ENCODE assay signal across 20 mouse cellular contexts in genomic region chr3:127205883-127206434, GRCm38 (mm10).
A peak's percentile ranks its signal among the peaks of the same experiment; 100 is the strongest.
DNase-seq lines count a peak whose midpoint lies in the region; ATAC-seq and TF ChIP-seq lines count a peak whose summit lies in the region.
"Had no signal": no experiment of that assay in that cellular context is flagged by ENCODE, and none has a peak within 500 bp of the region (broad histone marks: within the 10 kb centered on the region; RNA-seq: fewer than 3 reads in every experiment).

No protein-coding gene starts in this region.

- H3K4me3 ChIP-seq in gastrocnemius, adult 2 months: no peak overlapping the region
- H3K4me3 ChIP-seq in limb, embryonic 11.5 days (ENCODE audit: low read depth, low read length): no peak overlapping the region
- no peak overlapping the region for H3K4me3 ChIP-seq in limb, embryonic 10.5 days
- no peak overlapping the region for H3K4me3 ChIP-seq in limb, embryonic 12.5 days (replicated peaks)
- no peak overlapping the region for H3K4me3 ChIP-seq in liver, embryonic 11.5 days (ENCODE audit: low read depth, low read length)
- H3K4me3 ChIP-seq: forebrain, embryonic 12.5 days; heart, embryonic 12.5 days; hindbrain, embryonic 15.5 days; liver, embryonic 13.5 days had no signal

- intact Hi-C loops in gastrocnemius, adult 2 months (cut with DNase I): no loop called here
- intact Hi-C loops in gastrocnemius, postnatal 36 days (cut with DNase I): no loop called here

- 52% methylated on average over 5 of the region's 5 CpGs for WGBS in limb, embryonic 11.5 days
- 81% methylated on average over 5 of the region's 5 CpGs for WGBS in limb, embryonic 10.5 days
- 45% methylated on average over 5 of the region's 5 CpGs for WGBS in limb, embryonic 12.5 days
- WGBS in liver, embryonic 11.5 days: 85% methylated on average over 5 of the region's 5 CpGs

- peak; percentile 39; the same call in 1 of the 2 replicates for ATAC-seq in limb, embryonic 11.5 days (ENCODE audit: insufficient number of reproducible peaks, low FRiP score, low TSS enrichment, low read depth)
- peak; percentile 58; the same call in 1 of the 2 replicates for ATAC-seq in limb, embryonic 12.5 days (ENCODE audit: insufficient number of reproducible peaks, insufficient read depth, low FRiP score, low TSS enrichment, low read depth)
- no peak for ATAC-seq in liver, embryonic 11.5 days (replicated peaks; ENCODE audit: low FRiP score)
- ATAC-seq: midbrain, embryonic 16.5 days had no signal

- DNase-seq in gastrocnemius, adult 2 months: peak; percentile 23
- DNase-seq in gastrocnemius, postnatal 36 days: no peak
- DNase-seq in limb, embryonic 11.5 days (ENCODE audit: low spot score): peak; percentile 28
- no peak for DNase-seq in limb, embryonic 10.5 days (ENCODE audit: low spot score)
- peak; percentile 92 for DNase-seq in cerebellum, adult 9-10 months
- no peak for DNase-seq in T-cell, adult 2 months (ENCODE audit: low spot score)
- DNase-seq in liver, embryonic 11.5 days (ENCODE audit: low spot score): no peak
- DNase-seq: kidney, adult 11 months; kidney, postnatal 10 days; left cerebral cortex, postnatal 4 days; liver, embryonic 13.5 days; lung, embryonic 14.5 days; lung, postnatal 36 days had no signal

- H3K9ac ChIP-seq in limb, embryonic 11.5 days (ENCODE audit: low read length): no peak overlapping the region
- H3K9ac ChIP-seq in limb, embryonic 12.5 days (replicated peaks): no peak overlapping the region
- H3K9ac ChIP-seq in liver, embryonic 11.5 days (ENCODE audit: low read depth, low read length): no peak overlapping the region
- H3K9ac ChIP-seq: forebrain, embryonic 12.5 days; heart, embryonic 12.5 days; hindbrain, embryonic 15.5 days; liver, embryonic 13.5 days; lung, embryonic 14.5 days had no signal

- no peaks in the 10 kb centered on the region for H3K27me3 ChIP-seq in limb, embryonic 11.5 days (ENCODE audit: control insufficient read depth, insufficient read depth, low read length)
- H3K27me3 ChIP-seq in limb, embryonic 10.5 days (ENCODE audit: low read depth, poor library complexity, severe bottlenecking): no peaks in the 10 kb centered on the region
- no peaks in the 10 kb centered on the region for H3K27me3 ChIP-seq in limb, embryonic 12.5 days
- H3K27me3 ChIP-seq in liver, embryonic 11.5 days (replicated peaks; ENCODE audit: control insufficient read depth, insufficient read depth, low read length): no peaks in the 10 kb centered on the region
- H3K27me3 ChIP-seq: CH12.LX; forebrain, embryonic 12.5 days; heart, embryonic 12.5 days; hindbrain, embryonic 15.5 days; liver, embryonic 13.5 days had no signal

- TF ChIP-seq CTCF in gastrocnemius, adult 2 months (IDR thresholded peaks at IDR 0.05): no peak

- no peaks in the 10 kb centered on the region for H3K9me3 ChIP-seq in limb, embryonic 11.5 days (ENCODE audit: control insufficient read depth, low read length)
- H3K9me3 ChIP-seq in limb, embryonic 10.5 days (replicated peaks): no peaks in the 10 kb centered on the region
- no peaks in the 10 kb centered on the region for H3K9me3 ChIP-seq in limb, embryonic 12.5 days
- no peaks in the 10 kb centered on the region for H3K9me3 ChIP-seq in liver, embryonic 11.5 days (ENCODE audit: control insufficient read depth, low read length)
- H3K9me3 ChIP-seq: forebrain, embryonic 12.5 days; heart, embryonic 12.5 days; hindbrain, embryonic 15.5 days; liver, embryonic 13.5 days had no signal

- H3K4me1 ChIP-seq in limb, embryonic 11.5 days (ENCODE audit: control insufficient read depth, insufficient read depth, low read length): peaks cover 3% of the 10 kb centered on the region; the same call in 1 of the 2 replicates
- peaks cover 5% of the 10 kb centered on the region; the same call in 1 of the 2 replicates for H3K4me1 ChIP-seq in limb, embryonic 10.5 days
- H3K4me1 ChIP-seq in limb, embryonic 12.5 days (replicated peaks): peaks cover 10% of the 10 kb centered on the region
- H3K4me1 ChIP-seq in liver, embryonic 11.5 days (replicated peaks; ENCODE audit: control insufficient read depth, insufficient read depth, low read length): no peaks in the 10 kb centered on the region
- H3K4me1 ChIP-seq: heart, embryonic 12.5 days; hindbrain, embryonic 15.5 days; liver, embryonic 13.5 days had no signal

- H3K4me2 ChIP-seq in limb, embryonic 11.5 days (ENCODE audit: low read depth, severe bottlenecking): no peak overlapping the region
- H3K4me2 ChIP-seq in limb, embryonic 12.5 days: no peak overlapping the region
- no peak overlapping the region for H3K4me2 ChIP-seq in liver, embryonic 11.5 days
- H3K4me2 ChIP-seq: forebrain, embryonic 12.5 days; heart, embryonic 12.5 days; hindbrain, embryonic 15.5 days; liver, embryonic 13.5 days; lung, embryonic 14.5 days had no signal

- H3K27ac ChIP-seq in gastrocnemius, adult 2 months: no peak overlapping the region
- H3K27ac ChIP-seq in limb, embryonic 11.5 days (replicated peaks; ENCODE audit: low read depth, low read length): no peak overlapping the region
- no peak overlapping the region for H3K27ac ChIP-seq in limb, embryonic 10.5 days
- H3K27ac ChIP-seq in limb, embryonic 12.5 days: peak overlapping the region; percentile 59
- no peak overlapping the region for H3K27ac ChIP-seq in liver, embryonic 11.5 days (ENCODE audit: low read depth, low read length)
- H3K27ac ChIP-seq: forebrain, embryonic 12.5 days; hindbrain, embryonic 15.5 days; liver, embryonic 13.5 days; stomach, postnatal 0 days had no signal

- H3K36me3 ChIP-seq in limb, embryonic 11.5 days (ENCODE audit: control insufficient read depth, insufficient read depth, low read length): no peaks in the 10 kb centered on the region
- no peaks in the 10 kb centered on the region for H3K36me3 ChIP-seq in limb, embryonic 10.5 days
- H3K36me3 ChIP-seq in limb, embryonic 12.5 days: no peaks in the 10 kb centered on the region
- H3K36me3 ChIP-seq in liver, embryonic 11.5 days (ENCODE audit: control insufficient read depth, insufficient read depth, low read length): no peaks in the 10 kb centered on the region
- H3K36me3 ChIP-seq: forebrain, embryonic 12.5 days; heart, embryonic 12.5 days; hindbrain, embryonic 15.5 days; liver, embryonic 13.5 days had no signal

Comparison
In these comparisons a context has a peak if more than half of its experiments do, and no peak if none do; other contexts are left out.
1. DNase-seq: peak in gastrocnemius, adult 2 months (single experiment), limb, embryonic 11.5 days (single experiment) and cerebellum, adult 9-10 months (single experiment); none in gastrocnemius, postnatal 36 days (0 of 2), limb, embryonic 10.5 days (single experiment), T-cell, adult 2 months (single experiment) and liver, embryonic 11.5 days (single experiment).